Mouse (Mus musculus) testis, adult 2 months (tissue): ENCODE measurements around the gene Prdm16.

Experiments
- CTCF ChIP-seq: fragments of 200-500 bp; IDR thresholded peaks from 2 replicates; pipeline ENCODE4 v1.5.1; 2012; ENCODE audit warnings: low read depth, mild to moderate bottlenecking, inconsistent platforms, low read length, moderate library complexity; ENCODE audit not compliant: control insufficient read depth, insufficient read depth, insufficient replicate concordance
- POLR2A ChIP-seq: fragments of 200-500 bp; IDR thresholded peaks from 2 replicates; pipeline ENCODE4 v1.6.1; 2012; ENCODE audit warnings: low read depth, mild to moderate bottlenecking, inconsistent platforms, low read length, moderate library complexity; ENCODE audit not compliant: control insufficient read depth

DNA sequence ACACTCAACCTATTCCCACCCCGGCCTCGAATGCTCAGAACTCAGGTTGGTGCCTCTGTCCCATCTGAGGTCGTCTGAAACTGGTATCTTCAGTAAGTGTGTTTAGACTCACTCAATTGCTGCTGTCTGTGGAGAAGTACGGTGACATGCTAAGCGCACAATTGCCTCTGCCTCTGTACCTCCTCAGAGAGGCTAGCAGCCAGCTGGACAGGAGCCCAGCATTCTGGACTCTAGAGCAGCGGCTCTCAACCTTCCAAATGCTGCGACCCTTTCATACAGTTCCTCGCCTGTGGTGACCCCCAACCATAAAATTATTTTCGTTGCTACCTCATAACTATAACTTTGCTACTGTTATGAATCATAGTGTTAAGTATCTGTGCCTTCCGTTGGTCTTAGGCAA, 34.3 kb downstream of the Prdm16 start:
- no peak for TF ChIP-seq CTCF
- no peak for TF ChIP-seq POLR2A
